Mouse (Mus musculus) midbrain, embryonic 16.5 days (tissue): Measurements from ENCODE around the gene Sele. TPM values are rescaled to one million over a fixed set of nuclear protein-coding genes. Genes with fewer than 3 reads are reported as not detected.

Experiments used
- ATAC-seq: fragments of 200-750 bp; cut with Nextera tagmentation; 2 replicates; pipeline ENCODE4 v1.8.0; 2017; ENCODE audit warnings: moderate TSS enrichment
- H3K27ac ChIP-seq: fragments of 300-500 bp; sonication (generic); 2 replicates; pipeline ENCODE4 v1.5.1; 2014; ENCODE audit warnings: mild to moderate bottlenecking, low read length, mixed read lengths
- H3K27me3 ChIP-seq: fragments of 300-500 bp; sonication (generic); 2 replicates; pipeline ENCODE4 v1.6.1; 2014; ENCODE audit warnings: low read depth, low read length, mixed read lengths; ENCODE audit not compliant: control insufficient read depth, insufficient read depth
- H3K36me3 ChIP-seq: fragments of 300-500 bp; sonication (generic); 2 replicates; pipeline ENCODE4 v1.6.1; 2014; ENCODE audit warnings: mild to moderate bottlenecking, low read length, moderate library complexity, mixed read lengths; ENCODE audit not compliant: control insufficient read depth, insufficient read depth
- H3K4me1 ChIP-seq: fragments of 300-500 bp; sonication (generic); 2 replicates; pipeline ENCODE4 v1.6.1; 2014; ENCODE audit warnings: mild to moderate bottlenecking, low read length, mixed read lengths; ENCODE audit not compliant: control insufficient read depth, insufficient read depth
- H3K4me2 ChIP-seq: fragments of 300-500 bp; sonication (generic); 2 replicates; pipeline ENCODE4 v1.6.1; 2014; ENCODE audit warnings: mild to moderate bottlenecking, low read length, mixed read lengths
- H3K4me3 ChIP-seq: fragments of 300-500 bp; sonication (generic); 2 replicates; pipeline ENCODE4 v1.5.1; 2014; ENCODE audit warnings: low read depth, mild to moderate bottlenecking, low read length, moderate library complexity, mixed read lengths
- H3K9ac ChIP-seq: fragments of 300-500 bp; sonication (generic); 2 replicates; pipeline ENCODE4 v1.6.1; 2014; ENCODE audit warnings: low read depth, low read length, mixed read lengths
- H3K9me3 ChIP-seq: fragments of 300-500 bp; sonication (generic); replicated peaks from 2 replicates; pipeline ENCODE4 v1.6.1; 2014; ENCODE audit warnings: mild to moderate bottlenecking, low read length, mixed read lengths; ENCODE audit not compliant: control insufficient read depth, poor library complexity, severe bottlenecking
- WGBS: fragments of 180-500 bp; shearing (Covaris S2); extraction: QIAGEN DNeasy Blood & Tissue Kit; methylation state at CpG from one replicate; pipeline ENCODE4 v1.1.7; 2014; 5-methylcytosine and 5-hydroxymethylcytosine counted together
- polyA plus RNA-seq: library from polyadenylated mRNA; unstranded; fragments of >200 nt; fragmentation: Nextera tagmentation; extraction: Ambion mirVana; gene quantifications from 2 replicates; pipeline ENCODE4 v1.2.1, GENCODE M21; 2015

Sele gene
- polyA plus RNA-seq, 1 experiment from 2014 or later: not detected

GRCm38 (mm10) chr1:164062856-164063255 lies 14.8 kb downstream of the Sele start:
- no peak overlapping the region for H3K27ac ChIP-seq
- no peaks in the 10 kb centered on the region for H3K9me3 ChIP-seq
- no peaks in the 10 kb centered on the region for H3K4me1 ChIP-seq
- H3K4me3 ChIP-seq: no peak overlapping the region
- no peak for ATAC-seq
- 49% methylated on average over 2 of the region's 2 CpGs for WGBS
- H3K36me3 ChIP-seq: no peaks in the 10 kb centered on the region
- H3K9ac ChIP-seq: no peak overlapping the region
- H3K27me3 ChIP-seq: no peaks in the 10 kb centered on the region
- no peak overlapping the region for H3K4me2 ChIP-seq

- no peak overlapping the region for H3K9ac ChIP-seq
- no peak overlapping the region for H3K4me2 ChIP-seq
- H3K36me3 ChIP-seq: no peaks in the 10 kb centered on the region
- no peak for ATAC-seq
- 66% methylated on average over 3 of the region's 3 CpGs for WGBS
- H3K4me3 ChIP-seq: no peak overlapping the region
- no peaks in the 10 kb centered on the region for H3K9me3 ChIP-seq
- H3K27me3 ChIP-seq: no peaks in the 10 kb centered on the region
- no peaks in the 10 kb centered on the region for H3K4me1 ChIP-seq
- H3K27ac ChIP-seq: no peak overlapping the region
Observed at GRCm38 (mm10) chr1:164063745-164064144, 15.7 kb downstream of the Sele start.

GRCm38 (mm10) chr1:164069261-164069660 lies 21.2 kb downstream of the Sele start:
- ATAC-seq: no peak
- no peaks in the 10 kb centered on the region for H3K4me1 ChIP-seq
- H3K4me2 ChIP-seq: no peak overlapping the region
- no peaks in the 10 kb centered on the region for H3K9me3 ChIP-seq
- H3K4me3 ChIP-seq: no peak overlapping the region
- no peak overlapping the region for H3K9ac ChIP-seq
- no peaks in the 10 kb centered on the region for H3K27me3 ChIP-seq
- H3K36me3 ChIP-seq: no peaks in the 10 kb centered on the region
- H3K27ac ChIP-seq: no peak overlapping the region

GRCm38 (mm10) chr1:164070461-164070860 lies 22.4 kb downstream of the Sele start:
- H3K36me3 ChIP-seq: no peaks in the 10 kb centered on the region
- no peaks in the 10 kb centered on the region for H3K27me3 ChIP-seq
- H3K4me3 ChIP-seq: no peak overlapping the region
- H3K9ac ChIP-seq: no peak overlapping the region
- 96% methylated on average over 4 of the region's 4 CpGs for WGBS
- no peaks in the 10 kb centered on the region for H3K9me3 ChIP-seq
- H3K4me2 ChIP-seq: no peak overlapping the region
- H3K4me1 ChIP-seq: no peaks in the 10 kb centered on the region
- ATAC-seq: no peak
- H3K27ac ChIP-seq: no peak overlapping the region

GRCm38 (mm10) chr1:164071111-164071510 lies 23.1 kb downstream of the Sele start:
- no peak for ATAC-seq
- H3K4me3 ChIP-seq: no peak overlapping the region
- H3K27me3 ChIP-seq: no peaks in the 10 kb centered on the region
- H3K9me3 ChIP-seq: no peaks in the 10 kb centered on the region
- WGBS: 93% methylated on average over 7 of the region's 7 CpGs
- no peaks in the 10 kb centered on the region for H3K4me1 ChIP-seq
- H3K36me3 ChIP-seq: no peaks in the 10 kb centered on the region
- no peak overlapping the region for H3K9ac ChIP-seq
- H3K27ac ChIP-seq: no peak overlapping the region
- no peak overlapping the region for H3K4me2 ChIP-seq

GRCm38 (mm10) chr1:164072001-164072400 lies 24.0 kb downstream of the Sele start:
- no peak for ATAC-seq
- H3K4me1 ChIP-seq: no peaks in the 10 kb centered on the region

GRCm38 (mm10) chr1:164073091-164073490 lies 25.1 kb downstream of the Sele start:
- no peaks in the 10 kb centered on the region for H3K4me1 ChIP-seq
- no peaks in the 10 kb centered on the region for H3K9me3 ChIP-seq
- H3K4me2 ChIP-seq: no peak overlapping the region
- 88% methylated on average over 9 of the region's 9 CpGs for WGBS
- no peak overlapping the region for H3K4me3 ChIP-seq
- no peaks in the 10 kb centered on the region for H3K36me3 ChIP-seq
- H3K9ac ChIP-seq: no peak overlapping the region
- no peak for ATAC-seq
- no peak overlapping the region for H3K27ac ChIP-seq
- no peaks in the 10 kb centered on the region for H3K27me3 ChIP-seq

More at GRCm38 (mm10) chr1:164072001-164072400, 24.0 kb downstream of the Sele start:
- Histone ChIP-seq H3K27me3 (no peaks in the 10 kb centered on the region), H3K4me3 (no peak overlapping the region), H3K36me3 (no peaks in the 10 kb centered on the region), H3K4me2 (no peak overlapping the region), H3K9me3 (no peaks in the 10 kb centered on the region), H3K27ac (no peak overlapping the region), H3K9ac (no peak overlapping the region)
- 90% methylated on average over 4 of the region's 4 CpGs for WGBS

- WGBS: 86% methylated on average over 7 of the region's 7 CpGs
- no peaks in the 10 kb centered on the region for H3K27me3 ChIP-seq
Observed at GRCm38 (mm10) chr1:164073803-164074202, 25.8 kb downstream of the Sele start.

GRCm38 (mm10) chr1:164074606-164075140 lies 26.6 kb downstream of the Sele start:
- H3K4me1 ChIP-seq: no peaks in the 10 kb centered on the region
- 89% methylated on average over 2 of the region's 2 CpGs for WGBS
- H3K9me3 ChIP-seq: no peaks in the 10 kb centered on the region
- H3K4me3 ChIP-seq: no peak overlapping the region
- H3K27me3 ChIP-seq: no peaks in the 10 kb centered on the region
- no peak overlapping the region for H3K4me2 ChIP-seq
- no peak overlapping the region for H3K27ac ChIP-seq
- H3K36me3 ChIP-seq: no peaks in the 10 kb centered on the region
- ATAC-seq: no peak
- no peak overlapping the region for H3K9ac ChIP-seq

More at GRCm38 (mm10) chr1:164073803-164074202, 25.8 kb downstream of the Sele start:
- Histone ChIP-seq H3K4me2 (no peak overlapping the region), H3K36me3 (no peaks in the 10 kb centered on the region), H3K27ac (no peak overlapping the region), H3K9ac (no peak overlapping the region), H3K4me1 (no peaks in the 10 kb centered on the region), H3K9me3 (no peaks in the 10 kb centered on the region), H3K4me3 (no peak overlapping the region)
- no peak for ATAC-seq
